Mouse (Mus musculus) testis, postnatal 14 days (tissue): ENCODE measurements around the gene Plcl2.
A peak's percentile ranks its signal among the peaks of the same experiment; 100 is the strongest.

Experiments used
- DNase-seq: peaks from one replicate; pipeline ENCODE4 v3.0.0; 2021; ENCODE audit warnings: low spot score

Gene Plcl2

GRCm38 (mm10) chr17:50509251-50510104 is at the start of gene Plcl2:
Gene Plcl2, plus strand, starts transcription at chr17:50509403.
- DNase-seq, result peak; percentile 69

- DNase-seq, result no peak
Measured at GRCm38 (mm10) chr17:50460301-50460700, 48.9 kb upstream of the Plcl2 start.

- DNase-seq, result no peak
Measured at GRCm38 (mm10) chr17:50467438-50467837, 41.8 kb upstream of the Plcl2 start.

GRCm38 (mm10) chr17:50469126-50469525 is 40.1 kb upstream of the Plcl2 start:
- no peak for DNase-seq

GRCm38 (mm10) chr17:50469543-50470431 is 39.4 kb upstream of the Plcl2 start:
- no peak for DNase-seq

GRCm38 (mm10) chr17:50470432-50471078 is 38.6 kb upstream of the Plcl2 start:
- DNase-seq, result peak; percentile 25

GRCm38 (mm10) chr17:50471230-50471629 is 38.0 kb upstream of the Plcl2 start:
- no peak for DNase-seq

- DNase-seq, result no peak
Measured at GRCm38 (mm10) chr17:50477277-50477676, 31.9 kb upstream of the Plcl2 start.

GRCm38 (mm10) chr17:50480867-50481266 is 28.3 kb upstream of the Plcl2 start:
- DNase-seq, result no peak

- no peak for DNase-seq
Measured at GRCm38 (mm10) chr17:50483700-50484099, 25.5 kb upstream of the Plcl2 start.

GRCm38 (mm10) chr17:50484981-50485380 is 24.2 kb upstream of the Plcl2 start:
- DNase-seq, result no peak

GRCm38 (mm10) chr17:50487058-50487618 is 22.1 kb upstream of the Plcl2 start:
- DNase-seq, result no peak

- no peak for DNase-seq
Measured at GRCm38 (mm10) chr17:50487670-50488069, 21.5 kb upstream of the Plcl2 start.

- DNase-seq, result no peak
Measured at GRCm38 (mm10) chr17:50488406-50488805, 20.8 kb upstream of the Plcl2 start.

GRCm38 (mm10) chr17:50488895-50489294 is 20.3 kb upstream of the Plcl2 start:
- DNase-seq, result no peak

GRCm38 (mm10) chr17:50490644-50491430 is 18.4 kb upstream of the Plcl2 start:
- DNase-seq, result no peak

GRCm38 (mm10) chr17:50491496-50491895 is 17.7 kb upstream of the Plcl2 start:
- no peak for DNase-seq

GRCm38 (mm10) chr17:50495216-50495889 is 13.8 kb upstream of the Plcl2 start:
- DNase-seq, result no peak

- DNase-seq, result no peak
Measured at GRCm38 (mm10) chr17:50498062-50498697, 11.0 kb upstream of the Plcl2 start.
